Mouse (Mus musculus) heart, adult 2 months (tissue): ENCODE results near the gene Klhl8. TPM values are rescaled to one million over a fixed set of nuclear protein-coding genes. Genes with fewer than 3 reads are reported as not detected.

Source experiments
- DNase-seq, 2 experiments: peaks; one replicate each; pipeline ENCODE4 v3.0.0; 2021
- H3K27ac ChIP-seq: fragments of 200-600 bp; 2 replicates; pipeline ENCODE4 v1.8.1; 2022
- H3K27me3 ChIP-seq: fragments of 200-500 bp; 2 replicates; pipeline ENCODE4 v1.6.1; 2012; ENCODE audit warnings: mild to moderate bottlenecking, low read length, inconsistent platforms, mixed read lengths; ENCODE audit not compliant: control insufficient read depth, insufficient read depth
- H3K36me3 ChIP-seq: fragments of 200-500 bp; 2 replicates; pipeline ENCODE4 v1.6.1; 2012; ENCODE audit warnings: low read length, inconsistent platforms; ENCODE audit not compliant: control insufficient read depth, insufficient read depth
- H3K4me1 ChIP-seq: fragments of 200-500 bp; 2 replicates; pipeline ENCODE4 v1.6.1; 2011; ENCODE audit warnings: low read length; ENCODE audit not compliant: control insufficient read depth, insufficient read depth
- H3K4me3 ChIP-seq: fragments of 200-600 bp; 2 replicates; pipeline ENCODE4 v1.8.1; 2022
- H3K79me2 ChIP-seq: fragments of 200-500 bp; replicated peaks from 2 replicates; pipeline ENCODE4 v1.6.1; 2012; ENCODE audit warnings: mild to moderate bottlenecking, inconsistent platforms, low read length, moderate library complexity, mixed read lengths; ENCODE audit not compliant: control insufficient read depth, insufficient read depth
- H3K9ac ChIP-seq: fragments of 200-500 bp; 2 replicates; pipeline ENCODE4 v1.6.1; 2012; ENCODE audit warnings: low read depth, mild to moderate bottlenecking, control low read depth, inconsistent platforms, low read length, mixed read lengths
- CTCF ChIP-seq: fragments of 200-600 bp; IDR thresholded peaks from 2 replicates; pipeline ENCODE4 v1.8.1; 2022; ENCODE audit warnings: antibody characterized with exemption, mild to moderate bottlenecking, moderate library complexity
- EP300 ChIP-seq: fragments of 200-500 bp; IDR thresholded peaks from 2 replicates; pipeline ENCODE4 v1.6.1; 2011; ENCODE audit warnings: low read depth, low read length, control low read depth; ENCODE audit not compliant: insufficient read depth
- POLR2A ChIP-seq: fragments of 200-500 bp; IDR thresholded peaks from 2 replicates; pipeline ENCODE4 v1.6.1; 2011; ENCODE audit warnings: mild to moderate bottlenecking, low read depth, low read length, control low read depth; ENCODE audit not compliant: insufficient read depth
- WGBS: fragments of 180-500 bp; shearing (Covaris S2); methylation state at CpG from one replicate; pipeline ENCODE4 v1.1.7; 2018; 5-methylcytosine and 5-hydroxymethylcytosine counted together
- intact Hi-C: fragments of 180-260 bp; cut with DNase I; formaldehyde crosslinking; loops from one replicate; pipeline ENCODE4 v1.15.1; 2025
- polyA plus RNA-seq: library from polyadenylated mRNA; depleted of rRNA; stranded (reverse); fragments of >200 nt; gene quantifications from 2 replicates; pipeline ENCODE4 v1.2.3, GENCODE M21; 2012
- total RNA-seq, 2 experiments: library from RNA; stranded (reverse); gene quantifications; 2 replicates each; pipeline ENCODE4 v1.2.3; 2021

Gene Klhl8
- total and polyA plus RNA-seq, 3 experiments: 7.7 to 12.1 (median 11.0) TPM

GRCm38 (mm10) chr5:103928196-103928550 is 17.1 kb upstream of the Klhl8 start:
- TF ChIP-seq CTCF (no peak), EP300 (no peak), POLR2A (no peak)
- no peak overlapping the region; the same call in 1 of the 2 replicates for H3K27ac ChIP-seq
- H3K4me1 ChIP-seq: peaks cover 1% of the 10 kb centered on the region; the same call in 1 of the 2 replicates
- H3K9ac ChIP-seq: no peak overlapping the region
- H3K4me3 ChIP-seq: no peak overlapping the region
- H3K36me3 ChIP-seq: no peaks in the 10 kb centered on the region
- H3K27me3 ChIP-seq: no peaks in the 10 kb centered on the region
- no peak for DNase-seq
- 67% methylated on average over 7 of the region's 7 CpGs for WGBS
- H3K79me2 ChIP-seq: no peaks in the 10 kb centered on the region
- intact Hi-C loops: loop anchor here (5.0 kb wide), 1 partner anchor 251 kb away; no protein-coding TSS in a partner anchor

GRCm38 (mm10) chr5:103927429-103928195 is 16.6 kb upstream of the Klhl8 start:
- TF ChIP-seq CTCF: peak; percentile 94
- peak; percentile 82 for TF ChIP-seq EP300
- TF ChIP-seq POLR2A: no peak
- H3K79me2 ChIP-seq: no peaks in the 10 kb centered on the region
- no peaks in the 10 kb centered on the region for H3K36me3 ChIP-seq
- peaks cover 1% of the 10 kb centered on the region; the same call in 1 of the 2 replicates for H3K4me1 ChIP-seq
- H3K27ac ChIP-seq: peak overlapping the region; percentile 60
- WGBS: 13% methylated on average over 27 of the region's 27 CpGs
- DNase-seq: peak; percentile 85 to 94
- peak overlapping the region; percentile 79 for H3K9ac ChIP-seq
- no peaks in the 10 kb centered on the region for H3K27me3 ChIP-seq
- intact Hi-C loops: loop anchor here (1.0 to 5.0 kb wide), 2 partner anchors 71 to 250 kb away; no protein-coding TSS in a partner anchor
- H3K4me3 ChIP-seq: peak overlapping the region; percentile 31; the same call in 1 of the 2 replicates

- Histone ChIP-seq H3K4me3 (no peak overlapping the region), H3K27me3 (no peaks in the 10 kb centered on the region), H3K79me2 (no peaks in the 10 kb centered on the region), H3K27ac (no peak overlapping the region), H3K4me1 (peaks cover 1% of the 10 kb centered on the region; the same call in 1 of the 2 replicates), H3K9ac (no peak overlapping the region), H3K36me3 (no peaks in the 10 kb centered on the region)
- DNase-seq: no peak
- whole genome bisulfite sequencing: 74% methylated on average over 12 of the region's 12 CpGs
- TF ChIP-seq CTCF (peak; percentile 62), EP300 (no peak), POLR2A (no peak)
- intact Hi-C loops: loop anchor here (5.0 kb wide), 1 partner anchor 249 kb away; no protein-coding TSS in a partner anchor
Observed at GRCm38 (mm10) chr5:103926398-103926797, 15.3 kb upstream of the Klhl8 start.

- TF ChIP-seq CTCF (no peak), EP300 (no peak), POLR2A (no peak)
- H3K4me1 ChIP-seq: peaks cover 1% of the 10 kb centered on the region; the same call in 1 of the 2 replicates
- intact Hi-C loops: no loop called here
Observed at GRCm38 (mm10) chr5:103923755-103924154, 12.7 kb upstream of the Klhl8 start.

DNA sequence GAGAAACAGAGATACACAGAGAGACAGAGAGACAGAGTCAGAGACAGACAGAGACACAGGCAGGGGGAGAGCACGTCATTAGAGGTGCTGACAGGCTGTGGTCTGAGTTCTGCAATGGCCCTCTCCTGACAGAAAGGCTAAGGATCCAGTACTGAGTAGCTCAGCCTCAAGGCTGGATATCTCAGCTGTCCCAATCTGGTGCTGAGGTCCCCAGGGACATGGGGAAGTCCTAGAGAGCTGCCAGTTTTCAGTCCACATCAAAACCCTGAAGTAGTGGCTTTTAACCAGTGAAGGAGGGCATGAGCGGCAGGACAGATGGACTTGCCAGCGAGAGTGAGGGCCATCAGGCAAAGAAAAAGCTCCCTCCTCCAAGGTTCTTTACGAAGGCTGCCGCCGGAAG is 12.0 kb upstream of the Klhl8 start:
- intact Hi-C loops: no loop called here
- TF ChIP-seq POLR2A: no peak
- no peak for TF ChIP-seq CTCF
- TF ChIP-seq EP300: no peak
- no peaks in the 10 kb centered on the region for H3K27me3 ChIP-seq
- no peaks in the 10 kb centered on the region for H3K79me2 ChIP-seq
- H3K4me3 ChIP-seq: no peak overlapping the region
- 74% methylated on average over 6 of the region's 6 CpGs for WGBS
- H3K9ac ChIP-seq: no peak overlapping the region
- no peak overlapping the region for H3K27ac ChIP-seq
- peak in 1 of 2 experiments; percentile 13 for DNase-seq
- H3K36me3 ChIP-seq: no peaks in the 10 kb centered on the region
- H3K4me1 ChIP-seq: peaks cover 1% of the 10 kb centered on the region; the same call in 1 of the 2 replicates

More at GRCm38 (mm10) chr5:103923755-103924154, 12.7 kb upstream of the Klhl8 start:
- DNase-seq: no peak
- Histone ChIP-seq H3K9ac (no peak overlapping the region), H3K36me3 (no peaks in the 10 kb centered on the region), H3K4me3 (no peak overlapping the region), H3K79me2 (no peaks in the 10 kb centered on the region), H3K27ac (no peak overlapping the region), H3K27me3 (no peaks in the 10 kb centered on the region)
- WGBS: 68% methylated on average over 2 of the region's 2 CpGs

DNA sequence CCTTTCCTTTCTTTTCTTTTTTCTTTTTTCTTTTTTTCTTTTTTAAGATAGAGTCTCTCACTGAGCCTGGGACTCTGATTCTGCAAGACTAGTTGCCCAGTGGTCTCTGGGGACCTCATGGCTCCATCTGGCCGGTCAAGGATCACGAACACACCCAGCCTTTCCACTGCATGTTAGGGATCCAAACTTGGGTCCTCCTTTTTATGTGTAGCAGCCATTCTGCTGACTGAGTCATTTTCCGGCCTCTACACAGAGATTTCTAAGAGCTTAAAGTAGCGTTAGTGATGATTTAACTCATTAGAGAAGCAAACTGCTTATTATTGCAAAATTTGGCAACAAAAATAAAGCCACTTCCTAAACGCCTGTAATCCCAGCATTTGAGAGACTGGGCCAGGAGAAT is 11.4 kb upstream of the Klhl8 start:
- H3K9ac ChIP-seq: no peak overlapping the region
- no peaks in the 10 kb centered on the region for H3K4me1 ChIP-seq
- no peak for TF ChIP-seq CTCF
- no peak for TF ChIP-seq POLR2A
- TF ChIP-seq EP300: no peak
- intact Hi-C loops: no loop called here
- H3K79me2 ChIP-seq: no peaks in the 10 kb centered on the region
- no peak overlapping the region for H3K4me3 ChIP-seq
- 49% methylated on average over 5 of the region's 5 CpGs for WGBS
- H3K27ac ChIP-seq: no peak overlapping the region
- peak in 1 of 2 experiments; percentile 24 for DNase-seq
- no peaks in the 10 kb centered on the region for H3K36me3 ChIP-seq
- H3K27me3 ChIP-seq: no peaks in the 10 kb centered on the region
